Mouse (Mus musculus) embryonic facial prominence, embryonic 11.5 days (tissue): ENCODE measurements around the gene Galnt18. TPM values are rescaled to one million over a fixed set of nuclear protein-coding genes. Genes with fewer than 3 reads are reported as not detected.
A peak's percentile ranks its signal among the peaks of the same experiment; 100 is the strongest.

ENCODE experiments used
- ATAC-seq: fragments of 200-750 bp; cut with Nextera tagmentation; replicated peaks from 2 replicates; pipeline ENCODE4 v1.8.0; 2017; ENCODE audit warnings: low read depth; ENCODE audit not compliant: insufficient number of reproducible peaks, low FRiP score, low TSS enrichment
- DNase-seq: peaks from one replicate; pipeline ENCODE4 v3.0.0-alpha.2; 2015; ENCODE audit warnings: low spot score
- H3K27ac ChIP-seq: fragments of 300-500 bp; sonication (generic); replicated peaks from 2 replicates; pipeline ENCODE4 v1.5.1; 2014; ENCODE audit warnings: mild to moderate bottlenecking, low read depth, low read length, control low read depth
- H3K27me3 ChIP-seq: fragments of 300-500 bp; sonication (generic); 2 replicates; pipeline ENCODE4 v1.6.1; 2014; ENCODE audit warnings: mild to moderate bottlenecking, low read length, moderate library complexity, mixed read lengths; ENCODE audit not compliant: control insufficient read depth, insufficient read depth
- H3K36me3 ChIP-seq: fragments of 300-500 bp; sonication (generic); replicated peaks from 2 replicates; pipeline ENCODE4 v1.6.1; 2014; ENCODE audit warnings: low read depth, mild to moderate bottlenecking, low read length, moderate library complexity, mixed read lengths; ENCODE audit not compliant: control insufficient read depth, insufficient read depth
- H3K4me1 ChIP-seq: fragments of 300-500 bp; sonication (generic); 2 replicates; pipeline ENCODE4 v1.6.1; 2014; ENCODE audit warnings: low read length, mixed read lengths; ENCODE audit not compliant: control insufficient read depth, insufficient read depth
- H3K4me2 ChIP-seq: fragments of 300-500 bp; sonication (generic); 2 replicates; pipeline ENCODE4 v1.6.1; 2014; ENCODE audit warnings: low read depth, mild to moderate bottlenecking, control low read depth, low read length, moderate library complexity
- H3K4me3 ChIP-seq: fragments of 300-500 bp; sonication (generic); 2 replicates; pipeline ENCODE4 v1.5.1; 2014; ENCODE audit warnings: low read depth, low read length, control low read depth
- H3K9ac ChIP-seq: fragments of 300-500 bp; sonication (generic); replicated peaks from 2 replicates; pipeline ENCODE4 v1.6.1; 2014; ENCODE audit warnings: mild to moderate bottlenecking, control low read depth, low read length
- H3K9me3 ChIP-seq: fragments of 300-500 bp; sonication (generic); replicated peaks from 2 replicates; pipeline ENCODE4 v1.6.1; 2016; ENCODE audit warnings: mild to moderate bottlenecking, low read length, inconsistent platforms, mixed read lengths; ENCODE audit not compliant: control insufficient read depth
- WGBS: fragments of 180-500 bp; shearing (Covaris S2); extraction: QIAGEN DNeasy Blood & Tissue Kit; methylation state at CpG from one replicate; pipeline ENCODE4 v1.1.7; 2014; 5-methylcytosine and 5-hydroxymethylcytosine counted together
- polyA plus RNA-seq: library from polyadenylated mRNA; unstranded; fragments of >200 nt; fragmentation: Nextera tagmentation; extraction: Ambion mirVana; gene quantifications from 2 replicates; pipeline ENCODE4 v1.2.1, GENCODE M21; 2014

The Galnt18 gene
- polyA plus RNA-seq, result 7.0 TPM in 2 replicates

DNA sequence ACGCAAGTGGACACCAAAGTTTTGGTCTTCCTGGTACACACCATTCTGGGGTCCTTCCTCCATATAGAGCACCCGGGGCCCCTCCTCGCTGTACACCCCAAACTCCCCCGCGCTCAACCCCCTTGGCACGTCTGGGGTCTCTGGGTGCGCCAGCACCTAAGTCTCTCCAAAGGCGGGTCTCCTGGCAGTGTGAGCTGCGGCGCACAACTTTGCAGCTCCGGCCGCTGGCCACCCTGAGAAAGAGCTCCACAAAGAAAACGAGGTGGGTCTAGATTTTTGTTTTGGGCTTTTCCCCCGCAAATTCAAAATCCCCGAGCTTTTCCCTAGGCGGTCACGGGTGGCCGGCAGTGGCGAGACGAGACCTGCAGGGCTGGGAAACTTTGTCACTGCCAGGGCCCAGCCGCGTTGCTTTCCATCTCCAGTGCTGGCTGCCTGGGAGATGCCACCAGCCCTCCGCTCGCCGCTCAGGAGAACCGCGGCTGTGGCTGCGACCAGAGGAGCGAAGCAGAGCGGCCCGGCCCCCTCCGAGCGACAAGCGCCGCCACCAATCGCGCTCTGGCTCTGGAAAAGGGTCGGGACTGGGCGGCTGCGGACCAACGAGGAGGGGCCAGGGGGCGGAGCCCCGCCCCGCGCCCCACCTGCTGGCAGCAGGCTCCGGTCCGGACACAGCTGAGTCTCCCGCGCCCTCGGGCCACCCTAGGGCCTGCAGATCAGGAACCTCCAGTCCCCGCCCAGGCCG lies at the start of gene Galnt18:
Gene Galnt18, minus strand, starts transcription at position 474 of the 739 bp plus-strand sequence.
- ATAC-seq, result peak; percentile 98
- Histone ChIP-seq H3K4me1 (no peaks in the 10 kb centered on the region), H3K9ac (peak within 1 kb of the TSS; percentile 51), H3K9me3 (no peaks in the 10 kb centered on the region), H3K27ac (no peak within 1 kb of the TSS), H3K36me3 (no peaks in the 10 kb centered on the region), H3K4me3 (peak within 1 kb of the TSS; percentile 44), H3K4me2 (peak within 1 kb of the TSS; percentile 94), H3K27me3 (no peaks in the 10 kb centered on the region; the same call in 1 of the 2 replicates)
- under 1% methylated on average over 44 of the region's 52 CpGs for WGBS
- DNase-seq, result peak; percentile 93

GRCm38 (mm10) chr7:111827337-111827736 lies 47.6 kb upstream of the Galnt18 start:
- 100% methylated on average over 1 of the region's 1 CpGs for WGBS
- Histone ChIP-seq H3K4me1 (no peaks in the 10 kb centered on the region), H3K4me3 (no peak overlapping the region), H3K9me3 (no peaks in the 10 kb centered on the region), H3K9ac (no peak overlapping the region), H3K27me3 (no peaks in the 10 kb centered on the region), H3K4me2 (no peak overlapping the region), H3K27ac (no peak overlapping the region), H3K36me3 (no peaks in the 10 kb centered on the region)
- no peak for ATAC-seq
- no peak for DNase-seq

GRCm38 (mm10) chr7:111813093-111813492 lies 33.3 kb upstream of the Galnt18 start:
- Histone ChIP-seq H3K27me3 (no peaks in the 10 kb centered on the region), H3K36me3 (no peaks in the 10 kb centered on the region), H3K4me3 (no peak overlapping the region), H3K9ac (no peak overlapping the region), H3K9me3 (no peaks in the 10 kb centered on the region), H3K4me1 (no peaks in the 10 kb centered on the region), H3K4me2 (no peak overlapping the region), H3K27ac (no peak overlapping the region)
- WGBS, result 90% methylated on average over 1 of the region's 1 CpGs
- no peak for ATAC-seq
- DNase-seq, result no peak

DNA sequence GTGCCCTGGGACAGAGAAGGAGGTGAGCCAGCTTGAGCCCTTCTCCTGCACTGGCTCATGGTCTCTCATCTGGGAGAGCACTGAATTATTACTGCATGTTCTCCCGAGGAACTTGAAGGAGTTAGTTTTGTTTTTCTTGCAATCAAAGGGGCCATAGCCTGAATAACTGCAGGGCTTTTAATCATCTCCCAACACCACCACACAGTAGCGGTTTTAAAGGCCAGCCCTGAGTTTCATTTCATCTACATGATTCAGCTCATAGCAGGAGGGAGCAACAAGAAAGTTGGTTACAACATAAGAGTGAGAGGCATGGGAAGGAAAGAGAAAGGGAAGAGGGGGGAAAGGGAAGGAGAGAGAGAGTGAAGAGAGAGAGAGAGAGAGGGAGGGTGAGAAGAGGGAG lies 31.3 kb upstream of the Galnt18 start:
- 53% methylated on average over 2 of the region's 2 CpGs for WGBS
- Histone ChIP-seq H3K4me1 (no peaks in the 10 kb centered on the region), H3K9ac (no peak overlapping the region), H3K27ac (no peak overlapping the region), H3K4me3 (no peak overlapping the region), H3K36me3 (no peaks in the 10 kb centered on the region), H3K4me2 (no peak overlapping the region), H3K27me3 (no peaks in the 10 kb centered on the region), H3K9me3 (no peaks in the 10 kb centered on the region)
- ATAC-seq, result no peak
- DNase-seq, result no peak

GRCm38 (mm10) chr7:111809796-111810195 lies 30.0 kb upstream of the Galnt18 start:
- Histone ChIP-seq H3K4me3 (no peak overlapping the region), H3K27me3 (no peaks in the 10 kb centered on the region), H3K4me1 (no peaks in the 10 kb centered on the region), H3K9me3 (no peaks in the 10 kb centered on the region), H3K4me2 (no peak overlapping the region), H3K9ac (no peak overlapping the region), H3K36me3 (no peaks in the 10 kb centered on the region), H3K27ac (no peak overlapping the region)
- 59% methylated on average over 3 of the region's 3 CpGs for WGBS
- ATAC-seq (no peak), DNase-seq (no peak)

- Histone ChIP-seq H3K9me3 (no peaks in the 10 kb centered on the region), H3K4me1 (no peaks in the 10 kb centered on the region), H3K36me3 (no peaks in the 10 kb centered on the region), H3K4me3 (no peak overlapping the region), H3K27ac (no peak overlapping the region), H3K9ac (no peak overlapping the region), H3K4me2 (no peak overlapping the region), H3K27me3 (no peaks in the 10 kb centered on the region)
- no peak for DNase-seq
- WGBS, result 100% methylated on average over 1 of the region's 1 CpGs
- ATAC-seq, result no peak
Observed at GRCm38 (mm10) chr7:111806083-111806482, 26.3 kb upstream of the Galnt18 start.

DNA sequence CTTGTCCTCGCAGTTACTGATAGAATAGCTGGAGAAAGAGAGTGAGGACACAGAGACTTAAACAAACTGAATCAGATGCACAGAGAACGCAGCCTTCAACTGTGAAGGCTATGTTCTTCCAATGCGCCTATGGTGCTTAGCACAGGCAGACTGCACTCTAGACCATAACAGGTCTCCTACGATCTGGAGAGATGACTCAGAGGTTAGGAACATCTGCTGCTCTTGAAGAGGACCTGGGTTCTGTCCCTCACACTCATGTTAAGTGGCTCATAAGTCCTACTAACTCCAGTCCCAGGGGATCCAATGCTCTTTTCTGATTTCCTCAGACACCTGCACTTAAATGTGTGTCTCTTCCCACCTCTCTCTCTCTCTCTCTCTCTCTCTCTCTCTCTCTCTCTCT lies 24.9 kb upstream of the Galnt18 start:
- Histone ChIP-seq H3K4me1 (no peaks in the 10 kb centered on the region), H3K4me2 (no peak overlapping the region), H3K9ac (no peak overlapping the region), H3K9me3 (no peaks in the 10 kb centered on the region), H3K27ac (no peak overlapping the region), H3K36me3 (no peaks in the 10 kb centered on the region), H3K27me3 (no peaks in the 10 kb centered on the region), H3K4me3 (no peak overlapping the region)
- ATAC-seq (no peak), DNase-seq (no peak)
- WGBS, result 90% methylated on average over 4 of the region's 4 CpGs

- H3K27ac ChIP-seq, result no peak overlapping the region
- no peak overlapping the region for H3K4me2 ChIP-seq
- no peaks in the 10 kb centered on the region for H3K4me1 ChIP-seq
- no peaks in the 10 kb centered on the region for H3K27me3 ChIP-seq
- H3K9ac ChIP-seq, result no peak overlapping the region
- DNase-seq (no peak), ATAC-seq (no peak)
- H3K4me3 ChIP-seq, result no peak overlapping the region
- WGBS, result 77% methylated on average over 5 of the region's 5 CpGs
- no peaks in the 10 kb centered on the region for H3K36me3 ChIP-seq
- no peaks in the 10 kb centered on the region for H3K9me3 ChIP-seq
Observed at GRCm38 (mm10) chr7:111800785-111801184, 21.0 kb upstream of the Galnt18 start.
